Mouse (Mus musculus): ENCODE data around the gene Efnb2.

DNA sequence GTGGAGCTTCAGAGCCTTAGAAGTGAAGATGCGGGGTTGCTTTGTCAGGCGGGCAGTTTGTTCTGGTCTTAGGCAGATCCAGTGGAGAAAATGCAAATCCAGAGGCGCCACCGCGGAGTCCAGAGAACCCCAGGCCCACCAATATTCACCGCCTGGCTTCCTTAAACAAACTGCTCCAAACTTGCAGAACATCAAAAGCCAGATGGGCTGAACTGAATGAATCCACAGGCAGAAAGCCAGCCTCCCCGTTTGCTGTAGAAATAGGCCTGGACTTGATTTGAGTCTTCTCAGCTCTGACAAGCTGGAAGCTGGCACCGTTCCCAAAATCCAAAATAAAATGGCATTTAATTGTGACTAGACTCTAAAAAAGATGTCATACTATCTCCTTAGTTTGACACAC, 11.1 kb downstream of the Efnb2 start:
- no peak for TF ChIP-seq POLR2A (IDR thresholded peaks at IDR 0.05; ENCODE audit: low read depth, low read length)
- TF ChIP-seq CTCF (IDR thresholded peaks at IDR 0.05; ENCODE audit: extremely low read depth, insufficient read depth, insufficient read length, insufficient replicate concordance): no peak

Data from spleen, adult 2 months (tissue).